Mouse (Mus musculus) olfactory bulb, adult 2 months (tissue): ENCODE measurements around the gene Zfp128. TPM values are rescaled to one million over a fixed set of nuclear protein-coding genes. Genes with fewer than 3 reads are reported as not detected.
"Not testable (repeated sequence)": the region's sequence is repeated elsewhere in the genome, so short reads cannot be mapped to it uniquely, and the experiment has no call there.

ENCODE experiments used
- H3K27ac ChIP-seq: fragments of 200-500 bp; 2 replicates; pipeline ENCODE4 v1.5.1; 2012; ENCODE audit warnings: low read depth, low read length; ENCODE audit not compliant: insufficient read depth
- H3K4me1 ChIP-seq: fragments of 200-500 bp; 2 replicates; pipeline ENCODE4 v1.6.1; 2012; ENCODE audit warnings: low read length; ENCODE audit not compliant: control insufficient read depth, insufficient read depth
- H3K4me3 ChIP-seq: fragments of 200-500 bp; 2 replicates; pipeline ENCODE4 v1.5.1; 2012; ENCODE audit warnings: mild to moderate bottlenecking, low read depth, low read length, moderate library complexity; ENCODE audit not compliant: insufficient read depth
- CTCF ChIP-seq: fragments of 200-500 bp; IDR thresholded peaks from 2 replicates; pipeline ENCODE4 v1.5.1; 2012; ENCODE audit warnings: low read depth, mild to moderate bottlenecking, low read length, moderate library complexity; ENCODE audit not compliant: insufficient read depth
- POLR2A ChIP-seq: fragments of 200-500 bp; IDR thresholded peaks from 2 replicates; pipeline ENCODE4 v1.6.1; 2012; ENCODE audit warnings: mild to moderate bottlenecking, low read depth, low read length, moderate library complexity; ENCODE audit not compliant: insufficient read depth
- WGBS: fragments of 180-500 bp; shearing (Covaris S2); methylation state at CpG from one replicate; pipeline ENCODE4 v1.1.7; 2018; 5-methylcytosine and 5-hydroxymethylcytosine counted together
- polyA plus RNA-seq: library from polyadenylated mRNA; stranded (reverse); fragments of >200 nt; gene quantifications from 2 replicates; pipeline ENCODE4 v1.2.4, GENCODE M21; 2012; ENCODE audit warnings: low replicate concordance; ENCODE audit not compliant: missing spikeins, insufficient read depth, insufficient read length

The Zfp128 gene
- polyA plus RNA-seq, 1 experiment, result not detected

- no peaks in the 10 kb centered on the region for H3K4me1 ChIP-seq
- 77% methylated on average over 4 of the region's 4 CpGs for WGBS
- no peak overlapping the region for H3K27ac ChIP-seq
- TF ChIP-seq POLR2A (no peak), CTCF (no peak)
- no peak overlapping the region for H3K4me3 ChIP-seq
Measured at GRCm38 (mm10) chr7:12933615-12934140, 52.7 kb downstream of the Zfp128 start.

GRCm38 (mm10) chr7:12934808-12935207, 53.8 kb downstream of the Zfp128 start:
- H3K27ac ChIP-seq, result no peak overlapping the region
- TF ChIP-seq CTCF (no peak), POLR2A (no peak)
- no peak overlapping the region for H3K4me3 ChIP-seq
- H3K4me1 ChIP-seq, result no peaks in the 10 kb centered on the region
- 77% methylated on average over 3 of the region's 3 CpGs for WGBS

GRCm38 (mm10) chr7:12937254-12937803, 56.4 kb downstream of the Zfp128 start:
- H3K4me3 ChIP-seq, H3K4me1 ChIP-seq, H3K27ac ChIP-seq: not testable (repeated sequence)
- WGBS, result 91% methylated on average over 4 of the region's 4 CpGs

- WGBS, result 80% methylated on average over 4 of the region's 4 CpGs
- Histone ChIP-seq H3K27ac (no peak overlapping the region), H3K4me1 (no peaks in the 10 kb centered on the region), H3K4me3 (no peak overlapping the region)
- TF ChIP-seq CTCF (no peak), POLR2A (no peak)
Measured at GRCm38 (mm10) chr7:12940599-12940998, 59.6 kb downstream of the Zfp128 start.

Other genes starting within 250 kb of the Zfp128 start
- gene Vmn2r54, start 240.9 kb upstream of the Zfp128 start, polyA plus RNA-seq, result not detected in 2 replicates
- not detected in 2 replicates for gene Vmn2r55, start 196.2 kb upstream of the Zfp128 start, polyA plus RNA-seq
- gene Vmn2r56, start 146.2 kb upstream of the Zfp128 start, polyA plus RNA-seq, result not detected in 2 replicates
- not detected in 2 replicates for gene Zscan18, start 77.5 kb upstream of the Zfp128 start, polyA plus RNA-seq
- not detected in 2 replicates for gene Zfp329, start 62.3 kb upstream of the Zfp128 start, polyA plus RNA-seq
- gene Zfp110, start 46.4 kb upstream of the Zfp128 start, polyA plus RNA-seq, result not detected in 2 replicates
- not detected in 2 replicates for gene Zscan22, start 16.6 kb downstream of the Zfp128 start, polyA plus RNA-seq
- gene Rps5, start 41.1 kb downstream of the Zfp128 start, polyA plus RNA-seq, result 651 TPM in 1 of 2 replicates, not detected in the other
- gene Rnf225, start 46.2 kb downstream of the Zfp128 start, polyA plus RNA-seq, result not detected in 2 replicates
- gene Zfp324, start 84.7 kb downstream of the Zfp128 start, polyA plus RNA-seq, result not detected in 2 replicates
- gene Zfp446, start 96.7 kb downstream of the Zfp128 start, polyA plus RNA-seq, result not detected in 2 replicates
- not detected in 2 replicates for gene Slc27a5, start 117.0 kb downstream of the Zfp128 start, polyA plus RNA-seq
- 700 TPM in 1 of 2 replicates, not detected in the other for gene Trim28, start 117.9 kb downstream of the Zfp128 start, polyA plus RNA-seq
- gene Zbtb45, start 128.9 kb downstream of the Zfp128 start, polyA plus RNA-seq, result not detected in 2 replicates
- not detected in 2 replicates for gene Chmp2a, start 153.6 kb downstream of the Zfp128 start, polyA plus RNA-seq
- 648 TPM in 1 of 2 replicates, not detected in the other for gene Ube2m, start 157.1 kb downstream of the Zfp128 start, polyA plus RNA-seq
- gene Mzf1, start 173.6 kb downstream of the Zfp128 start, polyA plus RNA-seq, result not detected in 2 replicates
- not detected in 2 replicates for gene Vmn1r85, start 214.0 kb downstream of the Zfp128 start, polyA plus RNA-seq
- gene Vmn1r86, start 238.7 kb downstream of the Zfp128 start, polyA plus RNA-seq, result not detected in 2 replicates